Mouse (Mus musculus) layer of hippocampus, postnatal 14 days (tissue): ENCODE measurements at regions not wholly inside any gene's neighbourhood (a gene's known extent, or its start where the extent isn't known, plus 50 kb on each side); places are given as distances from the start of the nearest gene placed in this dataset.

Source experiments
- DNase-seq, 2 experiments: peaks; one replicate each; pipeline ENCODE4 v3.0.0; 2021 to 2022; ENCODE audit warnings: low spot score in 2 of 2, mixed read lengths in 1 of 2

- no peak for DNase-seq
These were observed 76.8 kb upstream of the Crbn start for GRCm38 (mm10) chr6:106876690-106877089.

DNA sequence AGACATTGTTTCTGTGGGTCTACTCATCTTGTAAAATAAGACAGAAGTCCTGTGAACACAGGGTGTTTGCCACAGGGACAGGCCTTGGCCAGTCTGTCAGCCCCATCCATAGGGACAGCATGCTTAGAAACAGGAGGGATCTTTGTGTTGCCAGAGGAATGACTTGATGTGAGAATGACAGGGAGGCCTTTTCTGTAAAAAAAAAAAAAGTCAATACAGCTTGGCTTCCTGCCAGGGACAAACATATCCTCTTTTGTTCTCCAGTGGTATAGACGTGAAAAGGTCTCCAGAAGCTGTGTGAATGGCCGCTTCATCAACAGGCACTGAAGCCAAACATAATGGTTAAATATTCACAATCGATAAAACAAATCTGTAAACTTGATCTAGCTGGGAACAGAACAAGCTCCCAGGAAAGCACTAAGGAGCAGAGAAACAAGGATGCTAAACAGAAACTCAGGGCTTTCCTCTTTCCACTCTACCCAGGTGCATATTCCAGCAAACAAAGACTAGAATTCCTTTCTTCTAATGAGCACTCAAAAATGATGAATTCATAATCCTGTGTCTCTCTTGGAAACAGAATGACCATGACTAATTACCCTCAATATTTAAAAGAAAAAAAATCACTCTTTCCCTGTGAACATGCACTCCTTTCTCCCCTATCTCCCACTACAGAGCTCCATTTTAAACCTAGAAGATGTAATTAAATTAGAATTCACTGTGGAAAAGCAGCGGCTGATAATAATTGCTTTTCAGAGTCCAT is 92.2 kb upstream of the Crbn start:
- DNase-seq, result no peak

DNA sequence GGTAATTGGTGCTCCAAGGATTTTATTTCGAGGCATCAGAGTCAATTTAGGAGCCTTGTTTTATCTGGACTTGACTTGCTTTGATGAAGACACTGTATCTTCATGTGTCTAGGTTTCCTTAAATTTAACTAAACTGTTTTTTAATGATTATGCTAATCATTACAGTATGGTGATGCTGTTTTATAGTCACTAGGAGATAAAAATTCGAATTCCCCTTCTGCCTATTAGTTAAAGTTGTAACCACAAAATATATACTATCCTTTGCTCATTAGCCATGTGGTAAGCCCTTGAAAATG is 92.7 kb upstream of the Crbn start:
- DNase-seq, result no peak

GRCm38 (mm10) chr6:106903953-106904683 is 104.2 kb upstream of the Crbn start:
- no peak for DNase-seq

GRCm38 (mm10) chr6:106915121-106915520 is 115.2 kb upstream of the Crbn start:
- DNase-seq, result peak in 1 of 2 experiments; percentile 69

DNA sequence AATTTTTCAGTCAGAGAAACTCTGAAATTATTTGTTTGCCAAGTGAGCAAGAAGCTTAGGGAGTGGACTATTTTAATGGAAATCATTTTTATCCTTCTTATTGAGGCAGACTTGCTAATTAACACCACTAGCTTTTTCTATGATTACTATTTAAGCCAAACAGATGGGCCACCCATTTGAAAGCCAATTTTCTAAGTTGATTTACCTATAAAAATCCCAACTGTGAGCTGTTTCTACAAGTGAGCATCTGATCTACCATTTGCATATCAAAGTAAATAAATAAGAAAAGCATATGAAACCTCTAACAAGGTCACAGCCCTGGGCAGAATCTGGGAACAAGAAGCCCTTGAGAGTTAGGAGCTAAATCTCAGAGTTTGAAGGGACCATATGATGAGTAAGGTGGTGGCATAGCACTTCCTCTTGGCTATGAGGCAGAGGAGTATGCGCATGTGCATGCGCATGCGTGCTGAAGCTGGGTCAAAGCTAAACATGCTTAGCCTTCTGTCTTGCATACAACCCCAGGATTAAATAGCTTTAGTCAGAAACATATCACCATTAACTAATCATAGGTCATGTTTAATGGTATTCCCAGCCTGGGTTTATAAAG is 116.9 kb upstream of the Crbn start:
- peak; percentile 20 to 76 for DNase-seq

DNA sequence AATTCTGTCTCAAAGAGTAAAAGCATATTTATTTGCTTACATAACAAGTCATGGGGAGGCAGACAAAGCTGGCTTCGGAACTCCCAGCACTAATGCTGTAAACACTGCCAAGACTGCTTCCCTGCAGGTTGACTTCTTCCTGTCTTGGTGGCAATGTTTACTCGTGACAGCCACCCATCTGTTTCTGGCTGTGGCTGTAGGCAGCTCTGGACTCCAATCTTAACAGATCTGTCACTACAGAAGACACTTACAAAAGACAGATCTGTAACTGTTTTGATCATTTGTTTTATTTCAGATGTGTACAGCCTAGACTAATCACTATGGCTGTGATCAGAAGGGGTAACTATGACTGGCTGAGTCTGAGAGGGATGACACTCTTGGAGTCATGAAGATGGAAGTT is 121.1 kb upstream of the Crbn start:
- no peak for DNase-seq

GRCm38 (mm10) chr6:106925486-106925885 is 125.6 kb upstream of the Crbn start:
- no peak for DNase-seq

DNA sequence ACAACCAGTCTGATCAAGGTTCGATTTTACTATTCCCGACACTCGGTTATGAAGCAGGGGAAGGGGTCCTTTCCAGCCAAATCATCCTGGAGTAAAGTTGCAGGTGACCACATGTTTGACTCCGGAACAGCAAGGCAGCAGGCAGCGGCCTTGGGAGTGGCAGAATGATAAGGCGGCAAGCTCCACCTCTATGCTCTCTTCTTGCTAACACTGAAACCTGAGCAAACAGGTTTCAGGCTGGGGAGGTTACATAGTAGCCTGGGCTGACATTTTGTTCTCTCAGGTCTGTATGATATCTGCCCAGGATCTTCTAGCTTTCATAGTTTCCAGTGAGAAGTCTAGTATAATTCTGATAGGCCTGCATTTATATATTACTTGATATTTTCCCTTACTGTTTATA is 133.7 kb upstream of the Crbn start:
- DNase-seq, result no peak

DNA sequence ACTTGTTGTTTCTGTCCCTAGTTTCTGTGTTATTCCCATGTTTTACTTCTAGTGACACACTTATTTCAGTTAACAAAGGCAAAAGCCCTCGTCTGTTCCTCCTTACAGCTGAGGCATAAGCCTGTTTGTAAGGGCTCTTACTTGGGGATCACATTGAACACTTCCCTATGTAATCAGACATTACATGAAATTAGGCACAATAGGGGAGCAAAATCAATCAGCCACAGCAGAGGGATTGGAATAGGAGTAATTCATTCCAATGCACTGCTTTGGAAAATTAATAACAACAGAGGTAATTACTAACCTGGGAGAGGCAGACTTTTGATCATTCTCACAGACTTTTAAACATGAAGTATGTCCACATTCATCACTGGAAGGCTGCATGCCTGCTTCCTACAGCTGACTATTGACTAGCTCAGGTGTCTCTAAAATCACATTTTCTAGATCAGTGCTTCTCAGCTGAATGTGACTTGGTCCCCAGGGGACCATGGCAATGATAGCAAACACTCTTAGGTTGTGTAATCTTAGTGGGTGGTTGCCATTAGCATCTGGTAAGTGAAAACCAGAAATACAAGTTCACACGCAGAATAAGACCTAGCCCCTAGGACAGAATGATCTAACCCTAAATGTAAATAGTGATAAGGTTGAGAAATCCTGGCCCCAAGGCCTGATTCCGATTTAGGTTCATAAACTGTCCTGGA is 146.5 kb upstream of the Crbn start:
- no peak for DNase-seq

- DNase-seq, result no peak
These were observed 151.0 kb upstream of the Crbn start for GRCm38 (mm10) chr6:106950909-106951308.

GRCm38 (mm10) chr6:106961320-106961719 is 161.4 kb upstream of the Crbn start:
- DNase-seq, result no peak

- no peak for DNase-seq
These were observed 164.5 kb upstream of the Crbn start for GRCm38 (mm10) chr6:106964337-106964736.

- no peak for DNase-seq
These were observed 175.6 kb upstream of the Crbn start for GRCm38 (mm10) chr6:106975439-106975838.

- DNase-seq, result no peak
These were observed 178.8 kb upstream of the Crbn start for GRCm38 (mm10) chr6:106978721-106979120.

GRCm38 (mm10) chr6:106979755-106980154 is 179.9 kb upstream of the Crbn start:
- DNase-seq, result no peak

- no peak for DNase-seq
These were observed 180.3 kb upstream of the Crbn start for GRCm38 (mm10) chr6:106980188-106980587.

DNA sequence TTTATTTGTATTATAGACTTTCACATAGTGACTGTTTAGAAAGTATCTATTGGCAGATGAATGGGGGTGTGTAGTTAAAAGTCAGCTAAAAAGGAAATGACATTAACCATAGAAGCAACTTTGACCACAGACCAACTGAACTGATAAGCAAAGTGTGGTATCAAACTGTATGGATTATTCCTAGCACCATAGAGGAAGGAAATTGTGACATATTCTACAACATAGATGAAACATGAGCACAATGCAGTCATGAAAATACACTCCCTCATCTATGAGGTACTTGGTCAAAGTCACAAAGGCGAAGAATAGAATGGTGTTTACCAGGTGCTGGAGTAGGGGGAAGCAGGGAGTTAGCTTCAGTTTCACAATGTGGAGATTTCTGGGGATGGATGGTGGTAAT is 181.4 kb upstream of the Crbn start:
- no peak for DNase-seq

GRCm38 (mm10) chr6:106985132-106985801 is 185.4 kb upstream of the Crbn start:
- DNase-seq, result no peak

DNA sequence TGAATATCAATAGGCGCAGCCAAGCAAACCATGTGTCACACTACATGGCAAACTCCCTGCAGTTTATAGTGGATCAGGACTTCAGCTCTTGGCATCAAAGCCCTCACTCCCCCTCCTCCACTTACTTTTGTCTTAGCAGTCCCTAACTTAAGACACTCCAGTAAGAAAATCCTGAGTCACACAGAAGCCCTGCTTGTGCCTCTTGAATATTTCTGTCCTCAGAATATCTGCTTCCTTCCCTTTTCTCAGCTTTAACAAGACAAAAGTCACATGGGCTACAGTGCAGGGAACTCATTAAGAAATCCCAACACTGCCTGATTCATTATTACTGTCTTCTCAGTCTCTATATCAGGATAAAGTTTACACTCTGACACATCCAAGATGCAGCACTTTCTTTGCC is 191.7 kb upstream of the Crbn start:
- DNase-seq, result no peak

- no peak for DNase-seq
These were observed 204.7 kb upstream of the Crbn start for GRCm38 (mm10) chr6:107004406-107005120.
